Mouse (Mus musculus) kidney, postnatal 25 days (tissue): ENCODE measurements at regions not wholly inside any gene's neighbourhood (a gene's known extent, or its start where the extent isn't known, plus 50 kb on each side); places are given as distances from the start of the nearest gene placed in this dataset.

Source experiments
- DNase-seq, 2 experiments: peaks; one replicate each; pipeline ENCODE4 v3.0.0; 2021; ENCODE audit warnings: mixed read lengths in 2 of 2

- DNase-seq, result no peak
Measured at GRCm38 (mm10) chr16:77394054-77394716, 207.7 kb downstream of the Gm11146 start.

GRCm38 (mm10) chr16:77393470-77393869 is 208.4 kb downstream of the Gm11146 start:
- DNase-seq, result no peak

- DNase-seq, result no peak
Measured at GRCm38 (mm10) chr16:77392205-77392604, 209.7 kb downstream of the Gm11146 start.

- DNase-seq, result no peak
Measured at GRCm38 (mm10) chr16:77384021-77384729, 217.7 kb downstream of the Gm11146 start.

GRCm38 (mm10) chr16:77382790-77383189 is 219.1 kb downstream of the Gm11146 start:
- no peak for DNase-seq

GRCm38 (mm10) chr16:77372768-77373167 is 229.1 kb downstream of the Gm11146 start:
- DNase-seq, result no peak

GRCm38 (mm10) chr16:77369810-77370209 is 232.1 kb downstream of the Gm11146 start:
- no peak for DNase-seq

GRCm38 (mm10) chr16:77365254-77365653 is 236.6 kb downstream of the Gm11146 start:
- DNase-seq, result no peak

GRCm38 (mm10) chr16:77364439-77364838 is 237.5 kb downstream of the Gm11146 start:
- no peak for DNase-seq

GRCm38 (mm10) chr16:77359190-77359589 is 242.7 kb downstream of the Gm11146 start:
- DNase-seq, result no peak

- no peak for DNase-seq
Measured at GRCm38 (mm10) chr16:77355260-77355659, 246.6 kb downstream of the Gm11146 start.

GRCm38 (mm10) chr16:77354201-77354712 is 247.6 kb downstream of the Gm11146 start:
- DNase-seq, result no peak

GRCm38 (mm10) chr16:77346128-77346527 is 255.8 kb downstream of the Gm11146 start:
- DNase-seq, result peak; percentile 14 to 44

GRCm38 (mm10) chr16:77332285-77332684 is 269.6 kb downstream of the Gm11146 start:
- peak; percentile 31 to 43 for DNase-seq

GRCm38 (mm10) chr16:77330996-77331395 is 270.9 kb downstream of the Gm11146 start:
- DNase-seq, result peak; percentile 70

GRCm38 (mm10) chr16:77329711-77330530 is 272.0 kb downstream of the Gm11146 start:
- DNase-seq, result peak; percentile 42 to 47

GRCm38 (mm10) chr16:77329160-77329691 is 272.7 kb downstream of the Gm11146 start:
- peak; percentile 76 to 85 for DNase-seq

- no peak for DNase-seq
Measured at GRCm38 (mm10) chr16:77328628-77329159, 273.2 kb downstream of the Gm11146 start.

GRCm38 (mm10) chr16:77328049-77328448 is 273.8 kb downstream of the Gm11146 start:
- DNase-seq, result no peak

- peak; percentile 11 to 37 for DNase-seq
Measured at GRCm38 (mm10) chr16:77322338-77322737, 279.6 kb downstream of the Gm11146 start.

- no peak for DNase-seq
Measured at GRCm38 (mm10) chr16:77318150-77318549, 283.7 kb downstream of the Gm11146 start.

GRCm38 (mm10) chr16:77315354-77315753 is 286.5 kb downstream of the Gm11146 start:
- no peak for DNase-seq

- DNase-seq, result no peak
Measured at GRCm38 (mm10) chr16:77313195-77313594, 288.7 kb downstream of the Gm11146 start.
